Mouse (Mus musculus): Measurements from ENCODE around the gene F3. TPM values are rescaled to one million over a fixed set of nuclear protein-coding genes. Genes with fewer than 3 reads are reported as not detected.

F3 gene
- polyA plus RNA-seq, 2 experiments = 0.33 to 0.39 TPM

DNA sequence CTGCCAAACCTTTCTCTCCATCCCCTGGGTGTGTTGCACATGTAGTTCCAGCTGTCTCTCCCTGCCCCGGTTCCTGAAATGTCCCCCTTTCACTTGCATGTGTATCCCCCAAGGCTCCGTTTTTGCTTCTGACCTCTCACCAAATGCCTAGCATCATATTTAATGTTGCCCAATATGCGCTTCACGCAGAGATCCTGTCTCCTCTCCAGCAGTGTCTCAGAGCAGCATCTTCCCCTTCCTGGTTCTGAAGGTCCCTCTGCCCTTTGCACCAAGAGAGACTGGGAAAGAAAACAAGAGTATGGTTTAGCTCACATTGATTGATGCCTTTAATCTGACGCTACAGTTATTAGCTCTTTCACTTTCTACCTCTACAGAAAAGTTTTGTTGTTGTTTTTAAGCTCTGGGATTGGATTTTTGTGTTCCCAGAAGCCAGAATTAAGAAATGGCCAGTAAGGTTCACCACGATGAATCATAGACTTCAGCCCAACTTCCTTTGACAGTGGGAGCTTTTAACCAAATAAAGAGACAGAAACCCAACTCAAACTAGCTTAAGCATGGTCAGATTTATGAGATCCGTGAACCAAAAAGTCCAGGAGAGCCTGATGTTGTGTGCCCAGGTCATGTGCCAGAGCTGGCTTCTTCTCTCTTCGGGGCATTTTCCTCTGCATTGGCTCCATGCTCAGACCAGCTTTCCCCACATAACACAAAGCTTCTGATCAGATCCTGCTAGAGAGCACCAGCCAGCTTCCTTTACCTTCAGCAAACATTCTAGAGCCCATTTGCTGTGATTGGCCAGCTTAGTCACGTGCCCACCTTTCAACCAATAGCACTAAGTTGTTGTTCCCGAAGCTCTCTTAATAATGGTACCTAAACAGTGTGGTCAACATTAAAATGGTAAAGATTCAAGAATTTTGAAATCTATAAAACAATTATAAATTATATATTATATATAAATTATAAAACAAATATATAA lies 40.6 kb upstream of the F3 start:
- DNase-seq (ENCODE audit: low read depth in 3 of 3, low spot score in 3 of 3) = no peak
- Histone ChIP-seq H3K4me3 (ENCODE audit: insufficient read depth in 1 of 2, low read depth in 2 of 2, low read length in 2 of 2) (no peak overlapping the region), H3K9me3 (ENCODE audit: control insufficient read depth, low read length) (no peaks in the 10 kb centered on the region), H3K4me1 (replicated peaks; ENCODE audit: control insufficient read depth in 2 of 2, insufficient read depth in 2 of 2, low read length in 1 of 2) (no peaks in the 10 kb centered on the region; a peak in 1 of 4 replicates), H3K27me3 (ENCODE audit: control insufficient read depth, insufficient read depth, low read length) (no peaks in the 10 kb centered on the region), H3K9ac (replicated peaks) (no peak overlapping the region), H3K36me3 (replicated peaks; ENCODE audit: control insufficient read depth, insufficient read depth, low read depth) (no peaks in the 10 kb centered on the region), H3K4me2 (ENCODE audit: low read depth) (no peak overlapping the region), H3K27ac (no peak overlapping the region)
- no peak for ATAC-seq (ENCODE audit: insufficient read depth)
- 55% methylated on average over 10 of the region's 10 CpGs for WGBS (ENCODE audit: insufficient replicate concordance)
- TF ChIP-seq EP300 (IDR thresholded peaks at IDR 0.05; ENCODE audit: low read depth) = no peak
- no peak for TF ChIP-seq CTCF (IDR thresholded peaks at IDR 0.05; ENCODE audit: low read depth)

DNA sequence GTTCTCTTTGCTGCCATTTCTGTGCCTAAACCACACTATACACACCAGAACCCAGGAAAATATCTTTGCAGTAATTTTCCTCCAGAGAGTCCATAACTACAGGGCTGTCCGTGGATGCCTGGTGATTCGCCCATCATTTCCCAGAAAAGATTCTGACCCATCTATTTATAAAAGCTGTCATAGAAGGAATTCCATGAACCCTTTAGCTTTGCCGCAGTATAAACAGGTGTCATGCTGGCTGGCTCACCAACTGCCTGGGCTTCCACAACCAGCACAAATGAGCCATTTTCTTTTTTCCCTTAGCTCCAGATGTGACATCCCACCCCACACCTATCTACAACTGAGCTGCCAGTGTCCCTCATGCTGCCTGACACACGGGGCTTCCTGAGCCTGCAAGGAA lies 38.8 kb upstream of the F3 start:
- H3K36me3 ChIP-seq (replicated peaks; ENCODE audit: control insufficient read depth, insufficient read depth, low read depth) = no peaks in the 10 kb centered on the region
- no peak overlapping the region for H3K4me3 ChIP-seq (ENCODE audit: insufficient read depth in 1 of 2, low read depth in 2 of 2, low read length in 2 of 2)
- 50% methylated on average over 4 of the region's 4 CpGs for WGBS (ENCODE audit: insufficient replicate concordance)
- no peak overlapping the region for H3K4me2 ChIP-seq (ENCODE audit: low read depth)
- peaks cover 0 to 4% of the 10 kb centered on the region in 2 experiments; a peak in 2 of 4 replicates for H3K4me1 ChIP-seq (replicated peaks; ENCODE audit: control insufficient read depth in 2 of 2, insufficient read depth in 2 of 2, low read length in 1 of 2)
- H3K27ac ChIP-seq = no peak overlapping the region
- no peak overlapping the region for H3K9ac ChIP-seq (replicated peaks)
- no peaks in the 10 kb centered on the region for H3K27me3 ChIP-seq (ENCODE audit: control insufficient read depth, insufficient read depth, low read length)
- H3K9me3 ChIP-seq (ENCODE audit: control insufficient read depth, low read length) = no peaks in the 10 kb centered on the region
- no peak for TF ChIP-seq CTCF (IDR thresholded peaks at IDR 0.05; ENCODE audit: low read depth)
- no peak for TF ChIP-seq EP300 (IDR thresholded peaks at IDR 0.05; ENCODE audit: low read depth)
- ATAC-seq (ENCODE audit: insufficient read depth) (no peak), DNase-seq (ENCODE audit: low read depth in 3 of 3, low spot score in 3 of 3) (no peak)

DNA sequence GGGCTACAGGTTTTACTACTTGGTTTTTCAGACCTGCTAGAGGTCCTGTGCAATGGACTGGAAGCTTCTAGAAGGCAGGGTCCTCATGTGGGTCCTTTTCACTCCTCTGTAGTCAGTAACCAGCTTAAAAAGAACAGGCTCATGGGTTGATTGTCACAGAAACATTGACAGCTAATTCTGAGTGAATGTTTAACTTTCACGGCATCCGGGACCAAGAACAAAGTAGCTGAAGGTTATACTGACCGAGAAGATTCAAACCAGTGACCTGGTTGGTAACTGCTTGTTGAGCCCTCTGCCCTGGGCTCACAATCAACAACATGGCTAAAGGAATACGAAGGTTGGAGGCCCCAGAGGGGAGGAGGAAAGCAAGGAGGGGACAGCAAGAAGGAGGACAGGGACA lies 38.4 kb upstream of the F3 start:
- ATAC-seq (ENCODE audit: insufficient read depth) (no peak), DNase-seq (ENCODE audit: low read depth in 3 of 3, low spot score in 3 of 3) (no peak)
- Histone ChIP-seq H3K9me3 (ENCODE audit: control insufficient read depth, low read length) (no peaks in the 10 kb centered on the region), H3K27ac (no peak overlapping the region), H3K9ac (replicated peaks) (no peak overlapping the region), H3K4me3 (ENCODE audit: insufficient read depth in 1 of 2, low read depth in 2 of 2, low read length in 2 of 2) (no peak overlapping the region), H3K36me3 (replicated peaks; ENCODE audit: control insufficient read depth, insufficient read depth, low read depth) (no peaks in the 10 kb centered on the region), H3K4me2 (ENCODE audit: low read depth) (no peak overlapping the region), H3K4me1 (replicated peaks; ENCODE audit: control insufficient read depth in 2 of 2, insufficient read depth in 2 of 2, low read length in 1 of 2) (peaks cover 0 to 4% of the 10 kb centered on the region in 2 experiments; a peak in 2 of 4 replicates), H3K27me3 (ENCODE audit: control insufficient read depth, insufficient read depth, low read length) (no peaks in the 10 kb centered on the region)
- WGBS (ENCODE audit: insufficient replicate concordance) = 45% methylated on average over 4 of the region's 4 CpGs
- TF ChIP-seq EP300 (IDR thresholded peaks at IDR 0.05; ENCODE audit: low read depth) = no peak
- no peak for TF ChIP-seq CTCF (IDR thresholded peaks at IDR 0.05; ENCODE audit: low read depth)

DNA sequence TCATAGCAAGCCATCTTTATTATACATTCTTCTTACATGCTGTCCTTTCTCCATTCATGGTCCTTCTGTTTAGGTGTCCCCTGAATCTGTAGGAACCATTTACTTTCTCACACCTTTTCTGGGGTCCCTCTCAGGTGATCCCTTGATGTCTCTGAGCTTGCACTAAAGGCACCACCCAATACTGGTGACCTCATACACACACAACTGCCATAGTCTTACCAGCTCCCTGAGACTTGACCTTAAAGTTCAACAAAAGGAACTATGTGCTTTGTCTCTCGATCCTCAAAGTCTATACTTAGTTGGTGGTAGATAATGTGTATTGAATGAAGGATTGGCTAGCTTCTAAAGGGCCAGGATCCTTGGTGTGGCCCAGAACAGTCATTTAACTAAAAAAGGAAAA lies 37.4 kb upstream of the F3 start:
- Histone ChIP-seq H3K9me3 (ENCODE audit: control insufficient read depth, low read length) (no peaks in the 10 kb centered on the region), H3K9ac (replicated peaks) (no peak overlapping the region), H3K4me2 (ENCODE audit: low read depth) (no peak overlapping the region), H3K4me1 (replicated peaks; ENCODE audit: control insufficient read depth in 2 of 2, insufficient read depth in 2 of 2, low read length in 1 of 2) (peaks cover 0 to 4% of the 10 kb centered on the region in 2 experiments; a peak in 2 of 4 replicates), H3K27ac (no peak overlapping the region), H3K27me3 (ENCODE audit: control insufficient read depth, insufficient read depth, low read length) (no peaks in the 10 kb centered on the region), H3K4me3 (ENCODE audit: insufficient read depth in 1 of 2, low read depth in 2 of 2, low read length in 2 of 2) (no peak overlapping the region), H3K36me3 (replicated peaks; ENCODE audit: control insufficient read depth, insufficient read depth, low read depth) (no peaks in the 10 kb centered on the region)
- WGBS (ENCODE audit: insufficient replicate concordance) = 46% methylated on average over 1 of the region's 1 CpGs
- ATAC-seq (ENCODE audit: insufficient read depth) = no peak
- TF ChIP-seq CTCF (IDR thresholded peaks at IDR 0.05; ENCODE audit: low read depth) (no peak), EP300 (IDR thresholded peaks at IDR 0.05; ENCODE audit: low read depth) (no peak)
- DNase-seq (ENCODE audit: low read depth in 3 of 3, low spot score in 3 of 3) = no peak

DNA sequence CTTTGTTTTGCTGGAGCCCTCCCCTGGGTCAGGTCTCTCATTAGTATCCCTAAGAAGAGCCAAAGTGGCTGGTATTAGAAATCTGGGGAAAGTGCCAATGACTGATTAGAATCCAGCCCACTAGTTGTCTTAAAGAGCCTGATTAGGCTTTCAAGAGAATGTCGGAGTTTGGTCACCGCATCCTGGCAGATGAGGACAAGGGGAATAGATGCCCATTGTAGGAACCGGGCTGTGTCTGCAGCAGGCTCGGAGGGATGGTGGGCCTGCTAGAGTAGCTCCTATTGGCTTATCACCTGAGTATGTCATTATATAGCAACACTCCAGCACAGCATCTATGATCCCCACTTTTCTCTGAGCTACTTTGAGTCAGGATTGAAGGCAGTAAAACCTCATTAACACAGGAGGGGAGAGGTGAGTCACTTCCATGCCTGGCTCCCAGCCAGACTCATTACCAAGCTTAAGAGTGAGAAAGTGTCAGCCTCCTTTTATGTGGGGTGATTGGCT lies 36.9 kb upstream of the F3 start:
- H3K9me3 ChIP-seq (ENCODE audit: control insufficient read depth, low read length) = no peaks in the 10 kb centered on the region
- H3K27me3 ChIP-seq (ENCODE audit: control insufficient read depth, insufficient read depth, low read length) = no peaks in the 10 kb centered on the region
- H3K4me2 ChIP-seq (ENCODE audit: low read depth) = no peak overlapping the region
- no peaks in the 10 kb centered on the region for H3K36me3 ChIP-seq (replicated peaks; ENCODE audit: control insufficient read depth, insufficient read depth, low read depth)
- peaks cover 0 to 4% of the 10 kb centered on the region in 2 experiments; a peak in 2 of 4 replicates for H3K4me1 ChIP-seq (replicated peaks; ENCODE audit: control insufficient read depth in 2 of 2, insufficient read depth in 2 of 2, low read length in 1 of 2)
- no peak overlapping the region for H3K27ac ChIP-seq
- 61% methylated on average over 4 of the region's 4 CpGs for WGBS (ENCODE audit: insufficient replicate concordance)
- no peak for ATAC-seq (ENCODE audit: insufficient read depth)
- no peak for DNase-seq (ENCODE audit: low read depth in 3 of 3, low spot score in 3 of 3)
- H3K4me3 ChIP-seq (ENCODE audit: insufficient read depth in 1 of 2, low read depth in 2 of 2, low read length in 2 of 2) = no peak overlapping the region
- H3K9ac ChIP-seq (replicated peaks) = no peak overlapping the region
- TF ChIP-seq EP300 (IDR thresholded peaks at IDR 0.05; ENCODE audit: low read depth) (no peak), CTCF (IDR thresholded peaks at IDR 0.05; ENCODE audit: low read depth) (no peak)
